Mouse (Mus musculus) CH12.LX (cell line): ENCODE data around the gene Fam19a5.

Experiments
- CHD2 ChIP-seq: IDR thresholded peaks from 2 replicates; pipeline ENCODE4 v1.6.1; 2011; ENCODE audit warnings: low read length, improper control_type of control experiment
- CTCF ChIP-seq, 2 experiments: IDR thresholded peaks in 1 of 2; conservative IDR thresholded peaks in 1 of 2; 2 replicates each; pipeline ENCODE4 v1.5.1; 2011 to 2012; ENCODE audit warnings: low read depth in 2 of 2, low read length in 2 of 2, improper control_type of control experiment in 1 of 2, inconsistent platforms in 1 of 2, mild to moderate bottlenecking in 1 of 2, moderate library complexity in 1 of 2
- E2F4 ChIP-seq: IDR thresholded peaks from 2 replicates; pipeline ENCODE4 v1.6.1; 2011; ENCODE audit warnings: low read depth, low read length, improper control_type of control experiment; ENCODE audit not compliant: insufficient replicate concordance
- EP300 ChIP-seq: IDR thresholded peaks from 2 replicates; pipeline ENCODE4 v1.6.1; 2011; ENCODE audit warnings: low read length, improper control_type of control experiment
- HCFC1 ChIP-seq: IDR thresholded peaks from 2 replicates; pipeline ENCODE4 v1.6.1; 2012; ENCODE audit warnings: low read depth, mild to moderate bottlenecking, inconsistent platforms, low read length, improper control_type of control experiment
- JUND ChIP-seq: conservative IDR thresholded peaks from 2 replicates; pipeline ENCODE4 v1.6.1; 2011; ENCODE audit warnings: low read depth, low read length, improper control_type of control experiment
- POLR2A ChIP-seq: IDR thresholded peaks from 2 replicates; pipeline ENCODE4 v1.6.1; 2011; ENCODE audit warnings: low read depth, mild to moderate bottlenecking, improper control_type of control experiment, low read length
- TCF12 ChIP-seq: IDR thresholded peaks from 2 replicates; pipeline ENCODE4 v1.6.1; 2014; ENCODE audit warnings: low read depth, mild to moderate bottlenecking, inconsistent platforms, low read length, improper control_type of control experiment

GRCm38 (mm10) chr15:87702821-87703220 lies 158.7 kb downstream of the Fam19a5 start:
- no peak for TF ChIP-seq HCFC1
- no peak for TF ChIP-seq POLR2A
- no peak for TF ChIP-seq CTCF (conservative IDR thresholded peaks at IDR 0.05 in 1 of 2, IDR thresholded peaks at IDR 0.05 in 1 of 2; ENCODE audit: low read depth in 2 of 2, low read length in 2 of 2)
- TF ChIP-seq E2F4: no peak
- TF ChIP-seq JUND: no peak
- no peak for TF ChIP-seq EP300
- TF ChIP-seq CHD2: no peak
- no peak for TF ChIP-seq TCF12
